Mouse (Mus musculus) heart, postnatal 0 days (tissue): Measurements from ENCODE around the gene Tnnt3.

ENCODE experiments used
- CTCF ChIP-seq: IDR thresholded peaks from 2 replicates; pipeline ENCODE4 v1.5.1; 2016; ENCODE audit warnings: antibody characterized with exemption, control low read depth, low read depth
- EP300 ChIP-seq: IDR thresholded peaks from 2 replicates; pipeline ENCODE4 v1.6.1; 2016; ENCODE audit warnings: antibody characterized with exemption, low read depth

- TF ChIP-seq EP300 = no peak
- no peak for TF ChIP-seq CTCF
These were observed 25.7 kb upstream of the Tnnt3 start for GRCm38 (mm10) chr7:142472936-142473335.
